Mouse (Mus musculus) T-helper 1 cell (primary cell): ENCODE measurements around the gene Gm15128.
"Not testable (repeated sequence)": the region's sequence is repeated elsewhere in the genome, so short reads cannot be mapped to it uniquely, and the experiment has no call there.

ENCODE experiments used
- in situ Hi-C: fragments of 300-600 bp; cut with MboI, MseI; formaldehyde crosslinking; loops from one replicate; pipeline ENCODE4 v1.15.1; 2025; ENCODE audit warnings: high pct_unique_total_duplicates

Gm15128 gene

GRCm38 (mm10) chrX:147765691-147766090 is at the start of gene Gm15128:
TSS of gene Gm15128 (plus strand) at chrX:147765991.
- in situ Hi-C loops: not testable (repeated sequence)
